Comparison of ENCODE assay signal across 22 mouse cellular contexts in genomic region chr14:59708009-59708408, GRCm38 (mm10).
DNase-seq lines count a peak whose midpoint lies in the region; ATAC-seq and TF ChIP-seq lines count a peak whose summit lies in the region.
"Had no signal": no experiment of that assay in that cellular context is flagged by ENCODE, and none has a peak within 500 bp of the region (broad histone marks: within the 10 kb centered on the region; RNA-seq: fewer than 3 reads in every experiment).

No protein-coding gene starts in this region.

- H3K27me3 ChIP-seq in stomach, embryonic 16.5 days (ENCODE audit: control insufficient read depth, insufficient read depth, low read length), result no peaks in the 10 kb centered on the region
- no peaks in the 10 kb centered on the region for H3K27me3 ChIP-seq in stomach, postnatal 0 days (ENCODE audit: control insufficient read depth, insufficient read depth, low read length)
- H3K27me3 ChIP-seq: CH12.LX; embryonic facial prominence, embryonic 15.5 days; heart, embryonic 15.5 days; hindbrain, embryonic 13.5 days had no signal

- no peak overlapping the region for H3K9ac ChIP-seq in stomach, embryonic 16.5 days (ENCODE audit: low read length)
- H3K9ac ChIP-seq in stomach, postnatal 0 days (ENCODE audit: low read length), result no peak overlapping the region
- H3K9ac ChIP-seq: embryonic facial prominence, embryonic 15.5 days; heart, embryonic 15.5 days; hindbrain, embryonic 13.5 days had no signal

- WGBS in stomach, embryonic 16.5 days, result 69% methylated on average over 7 of the region's 7 CpGs
- 62% methylated on average over 7 of the region's 7 CpGs for WGBS in stomach, postnatal 0 days

- ATAC-seq in stomach, embryonic 16.5 days (ENCODE audit: insufficient read depth, low FRiP score), result peak; percentile 57; the same call in 1 of the 2 replicates
- no peak for ATAC-seq in stomach, postnatal 0 days (ENCODE audit: low FRiP score, low TSS enrichment)
- ATAC-seq: activated CD4-positive, CD25-positive, alpha-beta regulatory T cell, adult 4 months; forebrain, embryonic 14.5 days; hindbrain, postnatal 0 days; Patski had no signal

- TF ChIP-seq EP300 in stomach, postnatal 0 days (optimal IDR thresholded peaks at IDR 0.05), result no peak

- H3K9me3 ChIP-seq in stomach, embryonic 16.5 days (replicated peaks; ENCODE audit: control insufficient read depth, low read length), result no peaks in the 10 kb centered on the region
- H3K9me3 ChIP-seq in stomach, postnatal 0 days (ENCODE audit: control insufficient read depth, low read length), result no peaks in the 10 kb centered on the region
- H3K9me3 ChIP-seq: embryonic facial prominence, embryonic 15.5 days; forebrain, embryonic 10.5 days; heart, embryonic 15.5 days; hindbrain, embryonic 13.5 days had no signal

- no peak for TF ChIP-seq CTCF in stomach, postnatal 0 days (IDR thresholded peaks at IDR 0.05; ENCODE audit: low read depth)

- no peak overlapping the region for H3K4me3 ChIP-seq in stomach, embryonic 16.5 days (replicated peaks; ENCODE audit: low read length)
- no peak overlapping the region for H3K4me3 ChIP-seq in stomach, postnatal 0 days (ENCODE audit: low read depth, low read length)
- H3K4me3 ChIP-seq: embryonic facial prominence, embryonic 15.5 days; erythroblast, embryonic 14.5 days; forebrain, embryonic 10.5 days; heart, embryonic 15.5 days; hindbrain, embryonic 13.5 days had no signal

- no peak overlapping the region for H3K27ac ChIP-seq in stomach, embryonic 16.5 days (ENCODE audit: low read length)
- no peak overlapping the region for H3K27ac ChIP-seq in stomach, postnatal 0 days (replicated peaks)
- H3K27ac ChIP-seq: embryonic facial prominence, embryonic 15.5 days; forebrain, embryonic 10.5 days; heart, embryonic 15.5 days; hindbrain, embryonic 13.5 days; hindbrain, postnatal 0 days had no signal

- DNase-seq in gastrocnemius, postnatal 10 days, result peak; percentile 41
- no peak for DNase-seq in gastrocnemius, adult 8-10 months (ENCODE audit: low spot score in 2 of 2)
- DNase-seq in heart, postnatal 4 days, result peak; percentile 33
- no peak for DNase-seq in heart, adult 18-20 months
- DNase-seq in stomach, postnatal 0 days (ENCODE audit: low spot score), result no peak
- DNase-seq in urinary bladder, postnatal 10 days (ENCODE audit: low spot score), result no peak
- DNase-seq: adrenal gland, postnatal 14 days; cerebellum, adult 18-20 months; cerebellum, adult 9-11 months; cerebellum, postnatal 36 days; kidney, adult 11 months had no signal

- no peaks in the 10 kb centered on the region for H3K4me1 ChIP-seq in stomach, embryonic 16.5 days (ENCODE audit: control insufficient read depth, insufficient read depth, low read length)
- H3K4me1 ChIP-seq in stomach, postnatal 0 days (replicated peaks; ENCODE audit: control insufficient read depth, insufficient read depth), result no peaks in the 10 kb centered on the region
- H3K4me1 ChIP-seq: heart, embryonic 15.5 days; hindbrain, embryonic 13.5 days had no signal

- H3K36me3 ChIP-seq in stomach, embryonic 16.5 days (ENCODE audit: control insufficient read depth, insufficient read depth, low read length), result no peaks in the 10 kb centered on the region
- no peaks in the 10 kb centered on the region for H3K36me3 ChIP-seq in stomach, postnatal 0 days (ENCODE audit: control insufficient read depth, insufficient read depth, low read length)
- H3K36me3 ChIP-seq: embryonic facial prominence, embryonic 15.5 days; forebrain, embryonic 10.5 days; heart, embryonic 15.5 days; hindbrain, embryonic 13.5 days had no signal

- H3K4me2 ChIP-seq in stomach, embryonic 16.5 days (ENCODE audit: low read depth, low read length), result no peak overlapping the region
- H3K4me2 ChIP-seq in stomach, postnatal 0 days (replicated peaks; ENCODE audit: low read depth), result no peak overlapping the region
- H3K4me2 ChIP-seq: embryonic facial prominence, embryonic 15.5 days; heart, embryonic 15.5 days; hindbrain, embryonic 13.5 days had no signal

Comparison
In these comparisons a context has a peak if more than half of its experiments do, and no peak if none do; other contexts are left out.
1. DNase-seq: peak in gastrocnemius, postnatal 10 days (single experiment) and heart, postnatal 4 days (single experiment); none in gastrocnemius, adult 8-10 months (0 of 2), heart, adult 18-20 months (0 of 2), stomach, postnatal 0 days (single experiment) and urinary bladder, postnatal 10 days (single experiment).